Mouse (Mus musculus) brain, embryonic 14.5 days (tissue): Measurements from ENCODE around the gene Abcf3. TPM values are rescaled to one million over a fixed set of nuclear protein-coding genes. Genes with fewer than 3 reads are reported as not detected.
A peak's percentile ranks its signal among the peaks of the same experiment; 100 is the strongest.

ENCODE experiments used
- DNase-seq: peaks from one replicate; pipeline ENCODE4 v3.0.0-alpha.2; 2011; ENCODE audit warnings: low read depth
- CTCF ChIP-seq: fragments of 200-500 bp; IDR thresholded peaks from 2 replicates; pipeline ENCODE4 v1.5.1; 2012; ENCODE audit warnings: inconsistent platforms, mild to moderate bottlenecking, moderate library complexity, borderline replicate concordance; ENCODE audit not compliant: insufficient read depth, insufficient read length; ENCODE audit errors: extremely low read depth
- POLR2A ChIP-seq: fragments of 200-500 bp; IDR thresholded peaks from 2 replicates; pipeline ENCODE4 v1.6.1; 2012; ENCODE audit warnings: mild to moderate bottlenecking, inconsistent platforms, borderline replicate concordance; ENCODE audit not compliant: poor library complexity, insufficient read depth, insufficient read length, severe bottlenecking; ENCODE audit errors: extremely low read depth
- polyA plus RNA-seq: library from polyadenylated mRNA; depleted of rRNA; stranded (reverse); fragments of >200 nt; gene quantifications from 2 replicates; pipeline ENCODE4 v1.2.3, GENCODE M21; 2012; rRNA removed

Gene Abcf3
- polyA plus RNA-seq, 1 experiment = 67.5 TPM

DNA sequence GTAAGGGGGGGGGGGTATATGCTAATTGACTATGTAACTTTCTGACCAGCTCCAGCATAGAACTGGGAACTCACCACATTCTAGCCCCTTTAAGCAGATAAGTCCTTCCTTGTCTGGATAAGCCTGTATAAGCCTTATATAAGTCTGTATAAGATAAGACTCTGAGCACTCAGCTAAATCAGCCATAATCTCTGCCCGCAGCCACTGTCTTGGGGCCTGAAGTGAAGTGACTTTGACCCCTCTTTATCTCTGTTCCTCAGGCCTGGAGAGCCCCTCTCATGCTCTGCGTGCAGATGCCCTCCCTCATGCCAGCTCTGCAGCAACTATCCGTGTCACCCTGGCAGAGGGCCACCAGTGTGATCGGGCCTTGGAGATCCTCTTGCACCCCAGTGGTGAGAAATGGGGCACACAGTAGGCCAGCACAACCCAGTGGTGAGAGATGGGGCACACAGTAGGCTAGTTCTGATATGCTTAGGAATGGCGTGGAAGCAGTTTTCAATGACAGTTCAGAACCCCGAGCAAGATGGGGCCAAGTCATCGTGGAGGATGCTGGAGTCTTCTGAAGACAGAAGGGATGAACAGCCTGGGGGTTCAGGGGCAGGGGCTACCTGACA, 46.8 kb downstream of the Abcf3 start:
- TF ChIP-seq CTCF (no peak), POLR2A (no peak)
- no peak for DNase-seq

DNA sequence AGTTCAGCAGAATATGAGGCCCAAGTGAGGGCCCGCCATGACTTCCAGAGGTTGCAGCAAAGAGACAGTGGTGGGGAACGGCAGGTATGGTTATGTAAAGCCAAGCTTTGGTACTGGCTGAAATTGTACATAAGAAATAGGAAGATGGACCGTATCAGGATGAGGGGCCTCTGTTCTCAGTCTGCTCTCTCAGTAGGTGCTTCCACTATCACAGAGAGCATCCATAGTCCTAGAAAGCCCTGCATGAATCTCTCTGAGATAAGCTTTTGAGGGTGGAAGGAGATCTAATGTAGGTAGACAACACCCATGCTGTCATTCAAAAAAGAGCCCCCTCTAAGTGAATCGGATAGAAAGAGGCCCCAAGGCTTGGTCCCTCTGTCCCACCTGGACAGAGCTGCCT, 47.4 kb downstream of the Abcf3 start:
- TF ChIP-seq POLR2A (no peak), CTCF (no peak)
- DNase-seq = no peak

DNA sequence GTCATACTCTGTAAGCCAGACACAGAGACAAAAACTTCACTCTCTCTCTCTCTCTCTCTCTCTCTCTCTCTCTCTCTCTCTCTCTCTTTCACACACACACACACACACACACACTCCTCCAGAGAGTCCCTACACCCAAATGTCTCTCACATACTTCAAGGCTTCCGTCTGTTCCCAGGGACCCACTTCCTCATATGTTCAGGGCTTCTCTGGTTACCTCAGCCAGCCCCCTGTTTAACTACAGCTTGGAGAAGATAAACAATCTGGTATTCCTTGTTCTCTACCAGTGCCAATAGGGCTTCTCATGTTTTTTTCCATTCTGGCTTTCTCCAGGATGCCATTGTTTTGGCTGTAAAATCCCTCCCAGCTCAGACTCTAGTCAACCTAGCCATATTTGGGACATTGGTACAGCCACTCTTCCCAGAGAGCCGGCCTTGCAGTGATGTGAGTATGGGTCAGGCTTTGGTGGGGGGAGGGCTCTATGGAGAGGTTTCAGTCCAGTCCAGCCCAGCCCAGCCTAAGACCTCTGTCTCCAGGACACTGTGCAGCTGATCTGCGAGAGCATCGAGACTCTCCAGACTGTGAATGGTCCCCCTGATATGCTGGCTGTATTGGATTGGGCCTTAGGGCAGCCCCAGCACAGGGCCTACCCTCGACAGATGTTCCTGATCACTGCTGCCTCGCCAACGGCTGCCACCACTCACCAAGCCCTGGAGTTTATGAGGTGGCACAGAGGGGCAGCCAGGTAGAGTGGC, 48.5 kb downstream of the Abcf3 start:
- TF ChIP-seq CTCF (no peak), POLR2A (no peak)
- DNase-seq = no peak

DNA sequence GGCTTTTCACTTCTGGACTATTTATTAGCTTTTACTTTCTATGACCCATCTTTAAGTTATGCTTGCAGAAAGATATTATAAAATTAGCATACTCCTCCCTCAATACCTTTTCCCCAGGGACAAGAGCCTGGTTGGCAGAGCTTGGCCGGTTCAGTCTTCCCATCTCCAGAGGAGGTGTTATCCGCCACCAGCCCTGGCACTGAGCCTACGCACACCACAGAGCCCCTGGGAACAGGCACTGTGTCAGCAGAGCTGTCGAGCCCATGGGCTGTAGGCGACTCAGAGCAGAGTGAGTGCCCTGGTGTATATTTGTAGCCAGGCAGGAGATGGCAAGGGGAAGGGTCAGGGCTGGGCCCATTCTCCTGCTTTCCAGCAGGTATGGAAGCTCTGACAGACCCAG, 52.1 kb downstream of the Abcf3 start:
- TF ChIP-seq POLR2A (no peak), CTCF (no peak)
- DNase-seq = no peak

DNA sequence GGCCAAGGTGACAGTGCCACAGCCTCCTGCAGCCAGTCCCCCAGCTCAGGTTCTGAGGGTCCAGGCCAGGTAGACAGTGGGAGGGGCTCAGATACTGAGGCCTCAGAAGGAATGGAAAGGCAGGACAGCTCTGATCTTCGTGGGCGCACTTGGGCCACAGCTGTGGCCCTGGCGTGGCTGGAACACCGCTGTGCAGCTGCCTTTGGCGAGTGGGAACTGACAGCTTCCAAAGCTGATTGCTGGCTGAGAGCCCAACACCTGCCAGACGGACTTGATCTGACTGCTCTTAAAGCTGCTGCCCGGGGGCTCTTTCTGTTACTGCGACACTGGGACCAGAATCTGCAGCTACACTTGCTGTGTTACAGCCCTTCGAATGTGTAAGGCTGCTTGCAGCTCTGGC, 56.3 kb downstream of the Abcf3 start:
- TF ChIP-seq CTCF (no peak), POLR2A (no peak)
- peak; percentile 74 for DNase-seq

DNA sequence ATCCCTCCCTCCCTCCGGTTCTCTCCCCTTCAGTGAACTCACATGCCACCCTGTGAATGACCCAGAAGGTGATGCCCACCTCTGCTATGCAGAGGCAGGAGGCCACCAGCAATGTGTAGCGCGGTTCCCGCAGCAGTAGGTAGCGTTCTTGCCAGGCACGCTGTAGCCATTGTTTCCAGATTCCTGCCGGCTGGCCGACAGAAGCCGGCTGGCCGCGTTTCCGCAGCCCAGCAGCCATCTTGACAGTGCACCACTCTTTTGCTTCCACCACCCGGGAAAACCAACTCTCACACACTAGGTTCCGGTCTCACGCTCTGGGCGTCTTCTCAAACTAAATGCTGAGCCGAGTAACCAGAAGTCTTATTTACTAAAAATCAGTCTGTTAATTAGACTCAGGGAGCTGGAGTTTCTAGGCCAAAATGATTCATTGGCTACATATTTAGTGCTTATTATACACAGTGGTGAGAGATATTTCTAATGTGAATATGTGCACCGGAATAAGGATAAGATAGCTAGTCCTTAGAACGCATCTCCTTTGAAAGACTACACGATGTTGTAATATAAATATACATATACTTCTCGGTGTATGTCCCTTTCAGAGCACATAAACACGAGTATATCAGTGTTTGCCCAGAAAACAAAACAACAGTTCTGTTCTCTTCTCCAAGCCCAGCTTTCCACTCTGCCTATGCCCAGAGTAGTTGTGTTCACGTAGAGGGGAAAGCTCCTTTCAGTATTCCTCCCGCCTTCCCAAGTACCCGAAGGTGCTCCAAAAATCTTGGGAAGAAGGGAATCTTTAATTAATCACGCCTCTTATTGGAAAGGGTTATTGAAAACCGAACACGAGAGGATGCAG, 62.4 kb downstream of the Abcf3 start:
- peak; percentile 95 for DNase-seq
- TF ChIP-seq CTCF (no peak), POLR2A (peak; percentile 93; the same call in 1 of the 2 replicates)

Other genes with a start within 250 kb of the Abcf3 start
- gene Parl, start 246.2 kb upstream of the Abcf3 start, polyA plus RNA-seq = 53.9 and 54.6 TPM in 2 replicates
- gene Cyp2ab1, start 223.2 kb upstream of the Abcf3 start, polyA plus RNA-seq = 0.05 TPM in 1 of 2 replicates, not detected in the other
- 269 and 333 TPM in 2 replicates for gene Abcc5, start 122.2 kb upstream of the Abcf3 start, polyA plus RNA-seq
- 56.7 and 61.0 TPM in 2 replicates for gene Eif2b5, start 49.8 kb upstream of the Abcf3 start, polyA plus RNA-seq
- gene Dvl3, start 31.6 kb upstream of the Abcf3 start, polyA plus RNA-seq = 63.6 and 109 TPM in 2 replicates
- gene Ap2m1, start 13.1 kb upstream of the Abcf3 start, polyA plus RNA-seq = 1,266 and 1,281 TPM in 2 replicates
- 28.2 and 44.7 TPM in 2 replicates for gene Vwa5b2, start 40.9 kb downstream of the Abcf3 start, polyA plus RNA-seq
- gene Eef1akmt4, start 63.0 kb downstream of the Abcf3 start, polyA plus RNA-seq = 9.2 and 16.4 TPM in 2 replicates
- not detected in 2 replicates for gene Gm49333, start 63.0 kb downstream of the Abcf3 start, polyA plus RNA-seq
- gene Alg3, start 63.2 kb downstream of the Abcf3 start, polyA plus RNA-seq = 30.5 and 31.6 TPM in 2 replicates
- 82.1 and 103 TPM in 2 replicates for gene Camk2n2, start 72.7 kb downstream of the Abcf3 start, polyA plus RNA-seq
- gene Ece2, start 81.3 kb downstream of the Abcf3 start, polyA plus RNA-seq = 27.3 and 27.7 TPM in 2 replicates
- gene Psmd2, start 103.1 kb downstream of the Abcf3 start, polyA plus RNA-seq = 215 and 226 TPM in 2 replicates
- 231 and 269 TPM in 2 replicates for gene Eif4g1, start 119.7 kb downstream of the Abcf3 start, polyA plus RNA-seq
- 53.5 and 74.8 TPM in 2 replicates for gene Fam131a, start 144.7 kb downstream of the Abcf3 start, polyA plus RNA-seq
- 51.9 and 66.5 TPM in 2 replicates for gene Polr2h, start 169.1 kb downstream of the Abcf3 start, polyA plus RNA-seq
- 80.4 and 100 TPM in 2 replicates for gene Clcn2, start 169.2 kb downstream of the Abcf3 start, polyA plus RNA-seq
- 24.6 and 30.0 TPM in 2 replicates for gene Chrd, start 184.6 kb downstream of the Abcf3 start, polyA plus RNA-seq
- 2.8 and 3.6 TPM in 2 replicates for gene Thpo, start 185.9 kb downstream of the Abcf3 start, polyA plus RNA-seq